Mouse (Mus musculus) intestine, postnatal 0 days (tissue): ENCODE data around the gene Kmt5c. TPM values are rescaled to one million over a fixed set of nuclear protein-coding genes. Genes with fewer than 3 reads are reported as not detected.
"Not testable (repeated sequence)": the region's sequence is repeated elsewhere in the genome, so short reads cannot be mapped to it uniquely, and the experiment has no call there.

Experiments
- ATAC-seq: fragments of 200-750 bp; cut with Nextera tagmentation; 2 replicates; pipeline ENCODE4 v1.8.0; 2017; ENCODE audit warnings: mild to moderate bottlenecking, moderate TSS enrichment, moderate library complexity
- H3K27ac ChIP-seq: fragments of 300-500 bp; sonication (generic); 2 replicates; pipeline ENCODE4 v1.5.1; 2014; ENCODE audit warnings: mild to moderate bottlenecking, low read depth, low read length, moderate library complexity
- H3K27me3 ChIP-seq: fragments of 300-500 bp; sonication (generic); replicated peaks from 2 replicates; pipeline ENCODE4 v1.6.1; 2014; ENCODE audit warnings: low read length, mixed read lengths; ENCODE audit not compliant: control insufficient read depth, insufficient read depth
- H3K36me3 ChIP-seq: fragments of 300-500 bp; sonication (generic); 2 replicates; pipeline ENCODE4 v1.6.1; 2014; ENCODE audit warnings: mild to moderate bottlenecking, moderate library complexity; ENCODE audit not compliant: control insufficient read depth, insufficient read depth
- H3K4me1 ChIP-seq: fragments of 300-500 bp; sonication (generic); replicated peaks from 2 replicates; pipeline ENCODE4 v1.6.1; 2014; ENCODE audit warnings: antibody characterized with exemption, low read length, mixed read lengths; ENCODE audit not compliant: control insufficient read depth, insufficient read depth
- H3K4me2 ChIP-seq: fragments of 300-500 bp; sonication (generic); replicated peaks from 2 replicates; pipeline ENCODE4 v1.6.1; 2014; ENCODE audit warnings: low read depth, mild to moderate bottlenecking, moderate library complexity
- H3K4me3 ChIP-seq: fragments of 300-500 bp; sonication (generic); 2 replicates; pipeline ENCODE4 v1.5.1; 2014; ENCODE audit warnings: low read depth, low read length
- H3K9ac ChIP-seq: fragments of 300-500 bp; sonication (generic); 2 replicates; pipeline ENCODE4 v1.6.1; 2014; ENCODE audit warnings: mild to moderate bottlenecking, low read depth, low read length
- H3K9me3 ChIP-seq: fragments of 300-500 bp; sonication (generic); 2 replicates; pipeline ENCODE4 v1.6.1; 2016; ENCODE audit warnings: mixed run types; ENCODE audit not compliant: control insufficient read depth
- CTCF ChIP-seq: sonication (generic); IDR thresholded peaks from 2 replicates; pipeline ENCODE4 v1.5.1; 2016; ENCODE audit warnings: low read depth, mild to moderate bottlenecking, control low read depth, antibody characterized with exemption, moderate library complexity
- WGBS: fragments of 180-500 bp; shearing (Covaris S2); extraction: QIAGEN DNeasy Blood & Tissue Kit; methylation state at CpG from one replicate; pipeline ENCODE4 v1.1.7; 2014; 5-methylcytosine and 5-hydroxymethylcytosine counted together
- polyA plus RNA-seq: library from polyadenylated mRNA; unstranded; fragments of >200 nt; fragmentation: Nextera tagmentation; extraction: Ambion mirVana; gene quantifications from 2 replicates; pipeline ENCODE4 v1.2.1, GENCODE M21; 2015

The Kmt5c gene
- polyA plus RNA-seq, 1 experiment from 2014 or later = 35.8 TPM

DNA sequence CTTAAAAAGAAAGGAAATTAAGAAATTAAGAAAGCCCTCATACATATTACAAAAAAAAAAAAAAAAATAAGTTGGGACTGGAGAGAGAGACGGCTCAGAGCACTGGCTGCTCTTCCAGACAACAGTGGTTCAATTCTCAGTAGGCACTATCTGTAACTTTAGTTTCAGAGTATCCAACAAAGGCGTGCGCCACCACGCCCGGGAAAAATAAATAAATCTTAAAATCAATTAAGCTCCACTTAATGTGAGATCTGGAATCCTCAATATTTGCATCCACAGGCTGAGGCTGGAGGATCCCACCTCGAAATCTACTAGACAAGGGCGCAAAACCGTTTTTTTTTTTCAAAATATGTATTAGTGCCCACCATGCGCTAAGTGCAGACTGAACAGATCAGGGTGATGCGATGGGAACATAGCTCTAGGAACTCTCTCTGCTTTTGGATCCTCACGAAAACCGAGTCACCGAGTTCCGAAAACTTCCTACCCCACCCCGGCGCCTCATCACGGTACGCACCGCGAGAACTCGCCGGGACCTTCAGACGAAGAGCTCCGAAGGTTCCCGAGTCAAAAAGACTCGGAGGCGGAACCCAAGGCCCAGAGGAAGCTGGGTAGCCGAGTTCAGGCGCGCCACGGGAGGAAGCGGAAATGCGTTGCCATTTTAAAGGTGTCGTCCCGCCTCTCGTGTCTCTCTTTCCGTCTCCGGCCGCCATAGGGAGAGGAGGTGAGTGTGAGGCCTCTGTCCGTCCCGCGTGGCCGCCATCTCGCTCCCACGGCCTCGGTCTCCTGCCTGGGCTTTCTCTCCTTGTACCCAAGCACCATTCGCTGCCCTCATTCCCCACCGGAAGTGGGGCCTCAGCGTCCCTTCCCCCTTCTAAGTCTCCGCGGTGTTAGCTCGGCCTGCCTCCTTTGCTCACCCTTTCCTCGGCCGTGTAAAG lies 52.6 kb downstream of the Kmt5c start, which contains the start of gene Rpl28:
Gene Rpl28 (plus strand): TSS at position 597 of the 935 bp plus-strand sequence.
- peak within 1 kb of the TSS; percentile 75 for H3K4me2 ChIP-seq
- peak; percentile 80 for ATAC-seq
- H3K4me3 ChIP-seq = peak within 1 kb of the TSS; percentile 82
- H3K27me3 ChIP-seq = no peaks in the 10 kb centered on the region
- peak within 1 kb of the TSS; percentile 92 for H3K9ac ChIP-seq
- no peaks in the 10 kb centered on the region for H3K4me1 ChIP-seq
- no peaks in the 10 kb centered on the region for H3K9me3 ChIP-seq
- peaks cover 18% of the 10 kb centered on the region for H3K36me3 ChIP-seq
- TF ChIP-seq CTCF = no peak
- H3K27ac ChIP-seq = peak within 1 kb of the TSS; percentile 94
- under 1% methylated on average over 54 of the region's 54 CpGs for WGBS

DNA sequence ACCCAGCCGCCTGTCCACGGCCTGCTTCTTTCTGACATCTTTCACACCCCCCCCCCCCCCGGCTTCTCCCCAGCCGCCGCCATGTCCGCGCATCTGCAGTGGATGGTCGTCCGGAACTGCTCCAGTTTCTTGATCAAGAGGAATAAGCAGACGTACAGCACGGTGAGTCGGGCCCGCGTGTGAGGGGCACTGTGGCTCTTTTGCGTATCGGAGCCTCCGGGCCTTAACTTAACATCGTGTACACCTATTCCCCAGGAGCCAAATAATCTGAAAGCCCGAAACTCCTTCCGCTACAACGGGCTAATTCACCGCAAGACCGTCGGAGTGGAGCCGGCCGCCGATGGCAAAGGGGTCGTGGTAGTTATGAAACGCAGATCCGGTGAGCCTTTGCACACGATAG lies 53.3 kb downstream of the Kmt5c start:
- Histone ChIP-seq H3K4me3 (peak overlapping the region; percentile 82), H3K4me2 (peak overlapping the region; percentile 75), H3K27ac (peak overlapping the region; percentile 94), H3K9ac (peak overlapping the region; percentile 92), H3K36me3 (peaks cover 18% of the 10 kb centered on the region)
- not testable (repeated sequence) for H3K27me3 ChIP-seq, H3K9me3 ChIP-seq, ATAC-seq, H3K4me1 ChIP-seq
- under 1% methylated on average over 31 of the region's 31 CpGs for whole genome bisulfite sequencing

DNA sequence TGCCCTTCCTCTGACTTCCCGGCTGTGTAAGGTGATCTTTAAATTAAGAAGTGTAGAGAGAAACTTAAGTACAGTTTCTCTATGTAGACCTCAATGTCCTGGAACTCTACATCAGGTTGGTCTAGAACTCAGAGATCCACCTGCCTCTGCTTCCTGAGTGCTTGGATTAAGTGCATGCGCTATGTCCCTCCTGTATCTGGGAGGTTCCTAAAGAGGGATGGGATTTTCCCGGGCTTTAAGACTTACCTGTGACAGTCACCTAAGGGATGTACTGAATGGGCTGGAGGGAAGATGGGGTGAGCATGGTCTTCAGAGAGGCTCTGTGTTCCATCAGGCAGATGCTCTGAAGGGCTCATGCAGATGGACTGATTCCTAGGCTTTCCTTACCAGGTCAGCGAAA lies 53.8 kb downstream of the Kmt5c start:
- 29% methylated on average over 4 of the region's 4 CpGs for WGBS
- TF ChIP-seq CTCF = no peak
- no peak for ATAC-seq
- Histone ChIP-seq H3K4me1 (no peaks in the 10 kb centered on the region), H3K27me3 (no peaks in the 10 kb centered on the region), H3K27ac (peak overlapping the region; percentile 94), H3K4me2 (peak overlapping the region; percentile 75), H3K9ac (peak overlapping the region; percentile 92), H3K36me3 (peaks cover 18% of the 10 kb centered on the region), H3K9me3 (no peaks in the 10 kb centered on the region), H3K4me3 (peak overlapping the region; percentile 82)

DNA sequence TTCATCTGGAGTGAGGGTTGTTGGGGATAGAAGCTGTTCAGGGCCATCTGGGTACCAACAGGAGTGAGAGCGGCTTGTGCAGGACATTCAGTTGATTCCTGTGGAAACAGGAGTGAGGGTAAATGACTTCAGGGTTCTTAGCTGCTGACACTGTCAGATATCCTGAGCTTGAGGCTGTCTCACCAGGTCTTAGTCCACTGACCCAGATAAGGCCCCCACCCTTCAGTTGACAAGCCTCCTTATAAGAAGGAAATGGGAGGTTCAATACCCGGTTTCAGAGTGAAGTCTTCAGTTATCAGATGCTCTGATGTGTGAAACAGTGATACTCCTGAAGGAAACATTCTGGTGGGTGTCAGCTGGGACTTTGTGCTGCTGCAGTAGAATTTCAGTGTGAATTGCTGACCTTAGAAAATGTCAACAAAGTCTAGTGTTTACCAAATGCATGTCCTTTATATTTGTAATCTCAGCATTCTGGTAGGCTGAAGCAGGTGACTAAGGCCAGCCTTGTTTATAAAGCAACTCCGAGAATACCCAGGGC lies 54.8 kb downstream of the Kmt5c start:
- ATAC-seq = peak; percentile 57
- no peaks in the 10 kb centered on the region for H3K27me3 ChIP-seq
- H3K4me3 ChIP-seq = no peak overlapping the region
- H3K9me3 ChIP-seq = no peaks in the 10 kb centered on the region
- H3K4me1 ChIP-seq = no peaks in the 10 kb centered on the region
- no peak for TF ChIP-seq CTCF
- 44% methylated on average over 3 of the region's 3 CpGs for WGBS
- H3K4me2 ChIP-seq = peak overlapping the region; percentile 75; the same call in 1 of the 2 replicates
- peak overlapping the region; percentile 92; the same call in 1 of the 2 replicates for H3K9ac ChIP-seq
- peak overlapping the region; percentile 94 for H3K27ac ChIP-seq
- peaks cover 18% of the 10 kb centered on the region for H3K36me3 ChIP-seq

DNA sequence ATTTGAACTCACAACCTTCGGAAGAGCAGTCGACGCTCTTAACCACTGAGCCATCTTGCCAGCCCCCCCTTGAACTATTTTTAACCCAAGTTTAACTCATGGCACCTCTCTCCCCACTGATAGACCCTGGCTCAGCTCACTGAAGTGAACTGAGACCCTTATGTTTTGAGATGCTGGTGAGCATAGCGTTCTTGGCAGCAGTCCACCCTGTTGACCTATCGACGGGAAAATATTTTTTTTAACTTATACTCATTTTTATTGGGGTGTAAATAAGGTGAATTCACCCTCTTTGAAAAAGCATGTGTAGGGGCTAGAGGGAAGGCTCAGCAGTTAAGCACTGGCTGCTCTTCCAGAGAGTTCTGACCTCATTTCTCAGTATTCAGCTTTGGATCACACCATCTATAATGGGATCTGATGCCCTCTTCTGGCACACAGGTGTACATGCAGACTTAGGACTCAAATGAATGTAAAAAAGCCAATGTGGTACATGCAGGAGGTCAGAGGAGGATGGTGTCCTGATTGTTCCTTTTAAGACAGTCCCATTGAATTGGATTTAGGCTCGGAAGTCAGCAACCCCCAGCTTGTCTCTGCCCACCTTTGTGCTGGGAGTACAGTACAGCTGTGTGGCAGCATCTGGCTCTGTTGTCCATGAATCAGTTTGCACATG lies 56.0 kb downstream of the Kmt5c start:
- TF ChIP-seq CTCF = peak; percentile 85
- no peak overlapping the region for H3K27ac ChIP-seq
- no peak overlapping the region for H3K4me3 ChIP-seq
- WGBS = 68% methylated on average over 7 of the region's 7 CpGs
- no peaks in the 10 kb centered on the region for H3K27me3 ChIP-seq
- peaks cover 18% of the 10 kb centered on the region for H3K36me3 ChIP-seq
- no peak overlapping the region for H3K9ac ChIP-seq
- no peaks in the 10 kb centered on the region for H3K9me3 ChIP-seq
- no peak overlapping the region for H3K4me2 ChIP-seq
- no peaks in the 10 kb centered on the region for H3K4me1 ChIP-seq
- ATAC-seq = no peak

Other genes with a start within 250 kb of the Kmt5c start
- 33.6 and 33.9 TPM in 2 replicates for gene Ppp1r12c, start 238.4 kb upstream of the Kmt5c start, polyA plus RNA-seq
- 20.1 and 24.3 TPM in 2 replicates for gene Tnnt1, start 223.7 kb upstream of the Kmt5c start, polyA plus RNA-seq
- 1.1 TPM in 2 replicates for gene Tnni3, start 215.9 kb upstream of the Kmt5c start, polyA plus RNA-seq
- gene Dnaaf3, start 207.7 kb upstream of the Kmt5c start, polyA plus RNA-seq = 0.33 and 0.54 TPM in 2 replicates
- gene Syt5, start 192.6 kb upstream of the Kmt5c start, polyA plus RNA-seq = 5.3 and 5.7 TPM in 2 replicates
- gene Ptprh, start 136.1 kb upstream of the Kmt5c start, polyA plus RNA-seq = 16.7 and 17.1 TPM in 2 replicates
- 25.1 and 31.4 TPM in 2 replicates for gene Tmem86b, start 108.7 kb upstream of the Kmt5c start, polyA plus RNA-seq
- 4.7 and 5.8 TPM in 2 replicates for gene Ppp6r1, start 81.1 kb upstream of the Kmt5c start, polyA plus RNA-seq
- gene Hspbp1, start 55.0 kb upstream of the Kmt5c start, polyA plus RNA-seq = 43.3 and 45.6 TPM in 2 replicates
- 0.89 and 0.98 TPM in 2 replicates for gene Brsk1, start 49.5 kb upstream of the Kmt5c start, polyA plus RNA-seq
- 20.7 and 21.5 TPM in 2 replicates for gene Tmem150b, start 14.9 kb upstream of the Kmt5c start, polyA plus RNA-seq
- gene Cox6b2, start 13.0 kb downstream of the Kmt5c start, polyA plus RNA-seq = 48.5 and 48.8 TPM in 2 replicates
- not detected in 2 replicates for gene Fam71e2, start 31.2 kb downstream of the Kmt5c start, polyA plus RNA-seq
- 0.12 and 0.30 TPM in 2 replicates for gene Il11, start 42.7 kb downstream of the Kmt5c start, polyA plus RNA-seq
- gene Tmem190, start 42.8 kb downstream of the Kmt5c start, polyA plus RNA-seq = 0.59 TPM in 1 of 2 replicates, not detected in the other
- 74.3 and 75.5 TPM in 2 replicates for gene Tmem238, start 49.5 kb downstream of the Kmt5c start, polyA plus RNA-seq
- 419 and 467 TPM in 2 replicates for gene Rpl28, start 52.8 kb downstream of the Kmt5c start, polyA plus RNA-seq
- gene Ube2s, start 72.5 kb downstream of the Kmt5c start, polyA plus RNA-seq = 116 and 126 TPM in 2 replicates
- gene Shisa7, start 104.6 kb downstream of the Kmt5c start, polyA plus RNA-seq = 0.07 and 0.09 TPM in 2 replicates
- 12.5 and 15.5 TPM in 2 replicates for gene Isoc2b, start 130.1 kb downstream of the Kmt5c start, polyA plus RNA-seq
- 1.3 and 1.6 TPM in 2 replicates for gene Isoc2a, start 137.0 kb downstream of the Kmt5c start, polyA plus RNA-seq
- gene Gm36210, start 166.4 kb downstream of the Kmt5c start, polyA plus RNA-seq = not detected in 2 replicates
- 2.9 TPM in 2 replicates for gene Zfp628, start 175.1 kb downstream of the Kmt5c start, polyA plus RNA-seq
- 1.5 and 1.9 TPM in 2 replicates for gene Nat14, start 181.9 kb downstream of the Kmt5c start, polyA plus RNA-seq
- 2.3 and 2.6 TPM in 2 replicates for gene Ssc5d, start 185.7 kb downstream of the Kmt5c start, polyA plus RNA-seq
- gene Sbk2, start 224.3 kb downstream of the Kmt5c start, polyA plus RNA-seq = 0.47 and 0.76 TPM in 2 replicates
- gene Sbk3, start 231.1 kb downstream of the Kmt5c start, polyA plus RNA-seq = not detected in 2 replicates